Mouse (Mus musculus): ENCODE measurements around the gene Tssk4. TPM values are rescaled to one million over a fixed set of nuclear protein-coding genes. Genes with fewer than 3 reads are reported as not detected.

The Tssk4 gene
- 0.11 and 0.22 TPM in 2 replicates for polyA plus RNA-seq (2021; fragmentation: Nextera tagmentation)
- long read RNA-seq, experiment 1, result 0 reads
- long read RNA-seq, experiment 2, partial matches to known transcripts, result 1 of 2 reads
- long read RNA-seq, experiment 2, other reads (novel, unspliced or antisense), result 1 of 2 reads

GRCm38 (mm10) chr14:55649884-55650283 lies at the start of gene Tssk4:
TSS of gene Tssk4 (plus strand) at chr14:55650184.

DNA sequence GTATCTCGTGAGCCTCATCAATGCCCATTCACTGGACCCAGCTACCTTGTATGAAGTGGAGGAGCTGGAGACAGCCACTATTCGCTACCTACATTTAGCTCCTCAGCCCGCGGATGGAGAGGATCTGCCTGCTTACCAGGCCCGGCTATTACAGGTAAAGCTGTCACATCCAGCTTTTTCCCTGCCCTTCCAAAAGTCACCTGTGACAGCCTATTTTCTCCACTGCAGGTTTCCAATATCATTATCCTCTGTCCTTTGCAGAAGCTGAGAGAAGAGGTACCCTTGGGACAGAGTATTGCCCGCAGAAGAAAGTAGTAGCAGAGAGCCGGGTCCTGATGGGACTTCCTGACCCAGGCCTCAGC lies 46.7 kb upstream of the Tssk4 start, which contains the start of gene Irf9:
TSS of gene Irf9 (plus strand) at position 301 of the 362 bp plus-strand sequence.

GRCm38 (mm10) chr14:55617822-55618221 lies 32.2 kb upstream of the Tssk4 start, which contains the start of gene Rec8:
TSS of gene Rec8 (plus strand) at chr14:55618037.

DNA sequence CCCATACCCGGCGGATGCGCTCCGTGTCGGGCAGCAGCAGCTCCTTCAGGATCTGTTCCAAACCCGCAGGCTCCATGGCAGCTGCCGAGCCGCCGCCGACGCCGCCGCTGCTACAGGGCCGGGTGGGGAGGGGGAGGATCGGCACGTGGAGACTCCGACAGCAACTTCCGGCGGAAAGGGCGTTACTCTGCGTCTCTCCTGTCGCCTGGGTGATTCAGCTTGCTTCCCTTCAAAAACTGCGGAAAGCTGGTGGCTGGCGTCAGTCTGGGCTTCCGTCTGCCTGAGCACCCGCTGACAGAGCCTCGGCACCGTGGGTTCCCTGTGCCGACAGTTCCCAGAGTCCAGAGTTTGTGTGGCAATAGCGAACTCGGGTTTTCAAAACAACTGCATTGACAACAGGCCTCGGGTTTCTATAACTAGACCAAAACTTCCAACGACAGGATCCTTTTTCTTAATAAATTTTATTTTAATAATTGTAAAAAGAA lies 14.4 kb upstream of the Tssk4 start, which contains the start of gene Ipo4:
TSS of gene Ipo4 (minus strand) at position 435 of the 485 bp plus-strand sequence.

DNA sequence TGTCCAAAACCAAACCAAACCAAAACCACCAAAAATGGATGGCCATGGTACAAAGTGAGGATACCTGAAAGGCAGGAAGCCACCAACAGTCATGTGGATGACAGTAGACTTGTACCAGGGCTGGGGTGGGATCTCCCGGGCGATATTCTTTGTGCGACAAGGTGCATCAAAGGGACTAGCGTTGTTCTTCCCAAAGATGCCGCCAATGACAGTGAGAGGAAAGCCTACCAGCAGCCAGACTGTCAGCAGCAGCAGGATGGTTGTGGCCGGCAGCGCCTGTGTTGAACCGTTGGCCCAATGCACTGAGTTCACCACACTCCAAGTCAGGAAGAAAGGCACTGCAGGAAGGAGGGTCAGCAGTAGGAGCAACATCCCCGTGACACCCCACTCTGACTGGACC lies 12.2 kb upstream of the Tssk4 start, which contains the start of gene Gm49378:
TSS of gene Gm49378 (minus strand) at position 101 of the 400 bp plus-strand sequence.

DNA sequence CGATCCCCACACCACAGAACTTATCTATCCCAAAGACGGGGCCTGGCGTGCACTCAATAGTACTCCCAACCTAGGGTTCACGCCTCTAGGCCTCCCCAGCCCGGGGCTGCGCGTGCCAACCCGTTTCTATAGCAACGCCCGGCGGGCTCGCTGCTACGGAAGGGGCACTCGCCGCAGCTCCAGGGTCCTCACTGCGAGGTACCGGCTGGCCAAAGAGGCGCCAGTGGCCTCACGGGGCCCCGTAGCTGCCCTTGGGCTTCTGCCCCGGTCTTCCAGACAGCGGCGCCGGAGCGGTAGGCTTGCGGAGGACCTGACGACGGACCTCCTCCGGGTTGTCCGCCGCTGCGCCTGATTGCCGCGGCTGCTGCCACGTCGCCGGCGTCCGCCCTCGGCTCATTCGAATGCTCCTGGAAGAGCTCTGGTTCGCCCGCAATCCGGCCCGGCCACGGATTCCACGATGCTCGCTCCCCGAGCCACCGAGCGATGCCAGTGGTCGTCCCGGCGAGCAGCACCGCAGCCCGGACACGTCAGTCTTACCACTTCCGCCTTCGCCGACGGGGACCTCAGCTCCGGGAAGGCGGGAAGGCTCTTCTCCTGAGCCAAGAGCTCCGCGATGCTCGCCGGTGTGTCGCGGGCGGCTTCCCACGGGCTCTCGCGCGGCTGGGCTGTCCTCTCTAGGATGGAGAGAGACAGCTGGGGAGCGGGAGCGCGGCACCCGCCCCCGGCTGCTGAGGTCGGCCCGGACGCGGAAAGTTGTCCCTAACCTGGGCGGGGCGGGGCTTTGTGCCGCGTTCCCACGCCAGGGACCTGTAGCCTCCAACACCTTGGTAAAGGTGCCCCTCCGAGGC lies 6.7 kb upstream of the Tssk4 start, which contains the start of gene Tm9sf1:
TSS of gene Tm9sf1 (minus strand) at position 747 of the 848 bp plus-strand sequence.

GRCm38 (mm10) chr14:55659960-55660573 lies 10.1 kb downstream of the Tssk4 start, which contains the start of gene Mdp1:
TSS of gene Mdp1 (minus strand) at chr14:55660508.

DNA sequence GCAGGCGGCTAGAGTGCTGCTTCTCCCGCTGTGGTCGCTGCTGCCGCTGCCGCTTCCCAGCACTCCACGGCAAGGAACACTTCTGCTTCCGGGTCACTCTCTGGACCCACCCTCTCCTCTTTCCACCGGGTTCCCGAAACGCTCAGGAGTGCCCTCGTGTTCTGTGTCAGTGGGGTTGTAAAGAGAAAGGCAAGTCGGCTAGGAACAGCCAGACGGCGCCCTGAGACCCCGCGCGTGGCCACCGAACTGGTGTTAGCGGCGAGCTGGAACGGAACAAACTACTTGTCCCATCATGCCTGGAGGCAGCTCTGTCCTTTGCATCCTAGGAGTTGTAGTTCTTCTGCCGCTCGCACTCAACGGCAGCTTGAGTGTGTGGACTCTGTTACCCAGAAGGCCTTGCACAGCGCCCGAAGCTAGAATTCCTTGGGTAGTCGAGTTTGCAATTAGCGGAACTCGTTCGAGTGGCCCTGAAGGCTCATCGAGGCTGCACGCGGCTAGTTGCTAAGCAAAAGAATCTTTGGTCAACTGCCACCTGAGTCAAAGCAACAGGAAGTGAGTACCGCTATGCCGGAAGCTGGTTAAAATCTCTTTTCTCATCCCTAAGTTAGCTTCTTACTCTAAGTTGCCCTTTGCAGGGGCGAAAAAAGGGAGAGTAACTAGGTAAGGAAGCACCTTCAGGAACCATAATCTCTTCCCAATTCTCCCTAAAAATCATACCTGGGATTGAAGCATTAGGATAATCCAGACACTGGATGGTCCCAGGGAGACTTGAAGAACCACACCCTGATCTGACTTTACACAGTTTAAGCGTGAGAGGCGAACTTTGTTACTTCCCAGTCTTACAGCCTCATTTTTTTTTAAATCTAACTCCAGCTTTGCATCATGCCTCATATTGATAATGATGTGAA lies 22.1 kb downstream of the Tssk4 start, which contains the start of the genes Gmpr2 and Nedd8:
TSS of gene Gmpr2 (plus strand) at position 109 of the 908 bp plus-strand sequence.
TSS of gene Nedd8 (minus strand) at position 292 of the 908 bp plus-strand sequence.

GRCm38 (mm10) chr14:55681160-55682117 lies 31.5 kb downstream of the Tssk4 start, which contains the start of gene Tinf2:
TSS of gene Tinf2 (minus strand) at chr14:55681820.

Other genes with a start within 250 kb of the Tssk4 start
- gene Dhrs4, start 171.4 kb upstream of the Tssk4 start, polyA plus RNA-seq (2021; fragmentation: Nextera tagmentation), result 15.8 and 18.1 TPM in 2 replicates
- gene Carmil3, start 159.5 kb upstream of the Tssk4 start, polyA plus RNA-seq (2021; fragmentation: Nextera tagmentation), result 1.8 and 2.5 TPM in 2 replicates
- gene Cpne6, start 139.7 kb upstream of the Tssk4 start, polyA plus RNA-seq (2021; fragmentation: Nextera tagmentation), result 154 and 195 TPM in 2 replicates
- gene Nrl, start 125.2 kb upstream of the Tssk4 start, polyA plus RNA-seq (2021; fragmentation: Nextera tagmentation), result 0.05 TPM in 1 of 2 replicates, not detected in the other
- gene Pck2, start 109.9 kb upstream of the Tssk4 start, polyA plus RNA-seq (2021; fragmentation: Nextera tagmentation), result 19.1 and 25.6 TPM in 2 replicates
- 53.7 and 76.2 TPM in 2 replicates for gene Dcaf11, start 90.2 kb upstream of the Tssk4 start, polyA plus RNA-seq (2021; fragmentation: Nextera tagmentation)
- 0.48 TPM in 1 of 2 replicates, not detected in the other for gene A730061H03Rik, start 89.8 kb upstream of the Tssk4 start, polyA plus RNA-seq (2021; fragmentation: Nextera tagmentation)
- not detected in 2 replicates for gene Fitm1, start 74.6 kb upstream of the Tssk4 start, polyA plus RNA-seq (2021; fragmentation: Nextera tagmentation)
- gene Psme1, start 72.1 kb upstream of the Tssk4 start, polyA plus RNA-seq (2021; fragmentation: Nextera tagmentation), result 49.1 and 53.6 TPM in 2 replicates
- 112 and 145 TPM in 2 replicates for gene Emc9, start 64.9 kb upstream of the Tssk4 start, polyA plus RNA-seq (2021; fragmentation: Nextera tagmentation)
- gene Psme2, start 59.1 kb upstream of the Tssk4 start, polyA plus RNA-seq (2021; fragmentation: Nextera tagmentation), result 98.6 and 102 TPM in 2 replicates
- 7.8 and 9.4 TPM in 2 replicates for gene Rnf31, start 58.5 kb upstream of the Tssk4 start, polyA plus RNA-seq (2021; fragmentation: Nextera tagmentation)
- 4.2 and 4.3 TPM in 2 replicates for gene Irf9, start 46.6 kb upstream of the Tssk4 start, polyA plus RNA-seq (2021; fragmentation: Nextera tagmentation)
- gene Rec8, start 32.1 kb upstream of the Tssk4 start, polyA plus RNA-seq (2021; fragmentation: Nextera tagmentation), result 0.65 and 1.0 TPM in 2 replicates
- gene Ipo4, start 14.2 kb upstream of the Tssk4 start, polyA plus RNA-seq (2021; fragmentation: Nextera tagmentation), result 40.6 and 51.1 TPM in 2 replicates
- 0.55 TPM in 1 of 2 replicates, not detected in the other for gene Gm49378, start 12.3 kb upstream of the Tssk4 start, polyA plus RNA-seq (2021; fragmentation: Nextera tagmentation)
- 24.9 and 28.7 TPM in 2 replicates for gene Tm9sf1, start 6.4 kb upstream of the Tssk4 start, polyA plus RNA-seq (2021; fragmentation: Nextera tagmentation)
- 55.6 and 68.7 TPM in 2 replicates for gene Mdp1, start 10.3 kb downstream of the Tssk4 start, polyA plus RNA-seq (2021; fragmentation: Nextera tagmentation)
- 21.2 and 26.0 TPM in 2 replicates for gene Gmpr2, start 21.8 kb downstream of the Tssk4 start, polyA plus RNA-seq (2021; fragmentation: Nextera tagmentation)
- 603 and 676 TPM in 2 replicates for gene Nedd8, start 21.9 kb downstream of the Tssk4 start, polyA plus RNA-seq (2021; fragmentation: Nextera tagmentation)
- 12.0 and 12.5 TPM in 2 replicates for gene Tinf2, start 31.6 kb downstream of the Tssk4 start, polyA plus RNA-seq (2021; fragmentation: Nextera tagmentation)
- gene Tgm1, start 63.7 kb downstream of the Tssk4 start, polyA plus RNA-seq (2021; fragmentation: Nextera tagmentation), result not detected in 2 replicates
- gene Rabggta, start 72.1 kb downstream of the Tssk4 start, polyA plus RNA-seq (2021; fragmentation: Nextera tagmentation), result 37.3 and 41.7 TPM in 2 replicates
- gene Dhrs1, start 95.5 kb downstream of the Tssk4 start, polyA plus RNA-seq (2021; fragmentation: Nextera tagmentation), result 121 and 123 TPM in 2 replicates
- 7.6 and 7.7 TPM in 2 replicates for gene Nop9, start 95.5 kb downstream of the Tssk4 start, polyA plus RNA-seq (2021; fragmentation: Nextera tagmentation)
- 4.6 and 5.6 TPM in 2 replicates for gene Cideb, start 108.3 kb downstream of the Tssk4 start, polyA plus RNA-seq (2021; fragmentation: Nextera tagmentation)
- 0.40 and 0.45 TPM in 2 replicates for gene Ltb4r2, start 111.2 kb downstream of the Tssk4 start, polyA plus RNA-seq (2021; fragmentation: Nextera tagmentation)
- not detected in 2 replicates for gene Ltb4r1, start 115.8 kb downstream of the Tssk4 start, polyA plus RNA-seq (2021; fragmentation: Nextera tagmentation)
- 1.2 and 2.1 TPM in 2 replicates for gene Adcy4, start 133.9 kb downstream of the Tssk4 start, polyA plus RNA-seq (2021; fragmentation: Nextera tagmentation)
- 0.34 TPM in 1 of 2 replicates, not detected in the other for gene Ripk3, start 138.7 kb downstream of the Tssk4 start, polyA plus RNA-seq (2021; fragmentation: Nextera tagmentation)
- gene Nfatc4, start 173.0 kb downstream of the Tssk4 start, polyA plus RNA-seq (2021; fragmentation: Nextera tagmentation), result 0.15 and 0.23 TPM in 2 replicates
- gene Nynrin, start 203.8 kb downstream of the Tssk4 start, polyA plus RNA-seq (2021; fragmentation: Nextera tagmentation), result 0.48 and 0.84 TPM in 2 replicates
- 0.06 and 0.11 TPM in 2 replicates for gene Cbln3, start 234.2 kb downstream of the Tssk4 start, polyA plus RNA-seq (2021; fragmentation: Nextera tagmentation)
- gene Khnyn, start 234.8 kb downstream of the Tssk4 start, polyA plus RNA-seq (2021; fragmentation: Nextera tagmentation), result 2.4 and 2.6 TPM in 2 replicates

Measured in left cerebral cortex, adult 6 months (tissue).